Mouse (Mus musculus): Measurements from ENCODE around the gene Gpr173.

DNA sequence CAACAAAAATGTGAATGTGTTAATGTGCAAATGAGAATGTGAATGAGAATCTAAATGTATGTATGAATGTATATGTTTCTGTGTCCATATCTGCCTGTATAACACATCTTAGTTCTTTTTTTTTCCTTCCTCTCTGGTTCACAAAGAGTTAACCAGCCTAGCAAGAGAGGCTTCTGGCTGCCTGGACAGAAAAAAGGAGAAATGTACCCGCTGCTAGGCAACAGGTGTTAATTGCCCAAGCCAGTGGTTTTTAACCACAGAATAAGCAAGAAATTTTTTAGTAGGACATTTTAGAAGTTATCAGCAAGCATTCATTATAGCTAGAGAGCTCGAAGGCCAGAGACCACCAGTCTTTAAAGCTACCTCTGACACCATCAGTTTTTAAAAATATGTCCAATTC is 45.7 kb downstream of the Gpr173 start:
- TF ChIP-seq GATA1 (IDR thresholded peaks at IDR 0.05; ENCODE audit: low read length) (no peak), TAL1 (IDR thresholded peaks at IDR 0.05; ENCODE audit: low read length) (no peak)
